Mouse (Mus musculus) megakaryocyte, embryonic 14.5 days (primary cell): ENCODE measurements around the gene Magi2. TPM values are rescaled to one million over a fixed set of nuclear protein-coding genes. Genes with fewer than 3 reads are reported as not detected.

Source experiments
- H3K27me3 ChIP-seq: replicated peaks from 2 replicates; pipeline ENCODE3; 2012; ENCODE audit warnings: inconsistent platforms
- H3K36me3 ChIP-seq: replicated peaks from 2 replicates; pipeline ENCODE3; 2012; ENCODE audit warnings: low read length, inconsistent platforms, mixed read lengths
- H3K4me1 ChIP-seq: 2 replicates; pipeline ENCODE4 v1.6.1; 2012; ENCODE audit warnings: inconsistent platforms
- H3K4me3 ChIP-seq: replicated peaks from 2 replicates; pipeline ENCODE3; 2012; ENCODE audit warnings: moderate library complexity, mild to moderate bottlenecking, inconsistent platforms
- H3K9me3 ChIP-seq: 2 replicates; pipeline ENCODE4 v1.6.1; 2012; ENCODE audit warnings: inconsistent platforms
- FLI1 ChIP-seq: IDR thresholded peaks from 2 replicates; pipeline ENCODE4 v1.6.1; 2012; ENCODE audit warnings: low read length, inconsistent platforms, mixed read lengths
- GATA1 ChIP-seq: IDR thresholded peaks from 3 replicates; pipeline ENCODE4 v1.6.1; 2012; ENCODE audit warnings: mixed read lengths, low read length, inconsistent platforms, borderline replicate concordance
- polyA plus RNA-seq: library from polyadenylated mRNA; stranded (reverse); fragments of >175 nt; gene quantifications from 2 replicates; pipeline ENCODE4 v1.2.3, GENCODE M21; 2012; ENCODE audit warnings: low replicate concordance; ENCODE audit not compliant: insufficient read depth

The Magi2 gene
- polyA plus RNA-seq, 1 experiment: 0.02 TPM

DNA sequence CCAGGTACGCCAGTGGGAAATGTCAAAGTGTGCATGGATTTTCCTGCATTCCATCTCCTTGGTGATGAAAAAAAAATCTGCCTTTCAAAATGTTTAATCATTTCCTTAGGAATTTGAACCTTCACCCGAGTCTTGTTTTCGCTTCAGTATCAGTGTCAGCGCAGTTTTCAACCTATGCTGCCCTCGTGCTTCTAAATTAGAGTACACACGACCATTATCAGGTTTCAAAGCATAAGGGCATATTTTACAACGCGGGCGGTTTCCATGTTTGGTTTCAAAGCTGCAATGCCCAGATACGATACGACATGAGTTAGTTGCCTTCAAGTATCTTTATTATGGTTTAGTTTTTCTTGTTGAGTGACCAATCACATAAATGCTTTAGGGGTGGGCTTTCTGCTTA, 1067.7 kb downstream of the Magi2 start:
- no peak for TF ChIP-seq GATA1
- no peak for TF ChIP-seq FLI1
- no peaks in the 10 kb centered on the region for H3K36me3 ChIP-seq
- H3K4me3 ChIP-seq: no peak overlapping the region
- no peaks in the 10 kb centered on the region for H3K4me1 ChIP-seq
- peaks cover 15% of the 10 kb centered on the region; the same call in 1 of the 2 replicates for H3K9me3 ChIP-seq
- no peaks in the 10 kb centered on the region for H3K27me3 ChIP-seq

DNA sequence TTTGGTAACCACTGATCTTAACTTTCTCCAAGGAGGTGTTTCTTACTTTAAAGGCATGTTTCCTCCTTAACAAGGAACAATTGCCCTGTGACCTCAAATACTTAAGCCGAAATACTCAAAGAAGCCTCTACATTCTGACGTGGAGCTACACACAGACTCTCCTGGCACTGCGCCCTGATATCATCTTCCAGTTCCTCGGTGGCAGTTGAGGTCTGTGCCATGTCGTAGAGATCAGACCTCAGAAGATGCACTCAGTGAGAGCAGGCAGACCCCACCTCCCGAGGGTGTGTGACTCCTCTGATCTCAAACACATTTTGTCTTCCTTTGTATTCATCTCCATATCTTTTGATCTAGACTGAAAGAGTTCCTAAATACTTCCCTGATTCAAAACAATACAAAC, 1073.0 kb downstream of the Magi2 start:
- H3K27me3 ChIP-seq: no peaks in the 10 kb centered on the region
- H3K36me3 ChIP-seq: no peaks in the 10 kb centered on the region
- H3K9me3 ChIP-seq: peaks cover 15% of the 10 kb centered on the region
- no peak for TF ChIP-seq GATA1
- no peak for TF ChIP-seq FLI1
- H3K4me3 ChIP-seq: no peak overlapping the region
- H3K4me1 ChIP-seq: no peaks in the 10 kb centered on the region

DNA sequence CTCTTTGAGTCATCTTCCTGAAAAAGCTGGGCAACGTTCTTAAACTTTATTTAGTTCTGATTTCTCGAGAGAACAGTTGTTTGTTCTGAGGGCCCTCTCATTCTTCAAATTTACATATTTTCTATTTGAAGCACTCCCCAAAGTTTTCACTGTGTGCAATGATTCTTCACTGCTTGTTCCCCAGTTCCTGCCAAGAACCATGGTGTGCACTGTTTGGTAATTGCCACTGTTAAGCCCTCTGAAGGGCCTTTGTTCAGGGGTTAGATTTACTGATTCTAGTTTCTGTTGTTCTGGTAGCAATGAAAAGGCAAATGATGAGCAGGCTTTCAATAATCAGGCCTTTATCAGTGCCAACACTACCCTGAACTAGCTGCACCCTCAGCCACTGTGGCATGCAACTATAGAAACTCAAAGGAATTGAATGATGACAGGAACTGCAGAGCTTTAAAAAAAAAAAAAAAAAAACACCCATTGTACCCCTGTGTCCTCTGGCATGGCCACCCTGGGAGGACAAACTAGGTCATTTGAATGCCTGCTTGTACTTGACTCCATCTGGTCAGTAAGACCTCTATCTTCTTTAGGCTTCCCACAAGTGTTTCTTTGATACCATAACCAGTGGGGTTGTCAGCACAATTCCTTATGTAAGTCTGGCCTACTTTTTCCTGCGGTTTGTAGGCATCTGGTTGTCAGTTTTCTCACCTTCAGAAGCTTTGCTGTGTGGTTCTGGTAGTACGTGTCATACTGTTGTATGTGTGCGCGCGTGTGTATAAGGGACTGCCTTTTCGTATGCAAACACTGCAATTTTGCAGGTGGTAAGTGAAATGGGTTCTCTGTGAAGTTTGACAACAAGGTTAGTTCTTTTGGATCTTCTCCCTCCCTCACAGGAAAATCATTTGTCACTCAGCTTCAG, 1076.5 kb downstream of the Magi2 start:
- Histone ChIP-seq H3K9me3 (peaks cover 8% of the 10 kb centered on the region; the same call in 1 of the 2 replicates), H3K27me3 (no peaks in the 10 kb centered on the region), H3K4me1 (no peaks in the 10 kb centered on the region), H3K36me3 (no peaks in the 10 kb centered on the region), H3K4me3 (no peak overlapping the region)
- TF ChIP-seq FLI1: no peak
- no peak for TF ChIP-seq GATA1

DNA sequence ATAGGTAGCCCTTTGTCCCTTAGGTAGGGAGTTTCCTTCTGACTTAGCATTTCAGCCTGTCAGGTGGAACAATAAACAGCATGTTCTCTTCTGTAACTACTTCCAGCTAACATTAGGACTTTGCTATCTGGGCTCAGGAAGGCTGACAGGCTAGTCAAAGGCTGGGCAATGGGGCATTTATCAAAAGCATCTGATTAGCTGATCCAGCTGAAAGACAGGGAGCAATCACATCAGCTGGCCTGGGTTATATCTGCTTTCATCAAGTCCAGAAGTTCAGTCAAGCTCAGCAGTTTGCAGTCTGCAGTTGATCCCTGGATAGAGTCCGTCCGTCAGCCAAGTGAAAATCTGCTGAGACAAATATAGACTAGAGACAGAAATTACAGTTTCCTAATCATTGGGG, 1094.1 kb downstream of the Magi2 start:
- no peak overlapping the region for H3K4me3 ChIP-seq
- H3K4me1 ChIP-seq: no peaks in the 10 kb centered on the region
- no peaks in the 10 kb centered on the region for H3K9me3 ChIP-seq
- no peaks in the 10 kb centered on the region for H3K27me3 ChIP-seq
- TF ChIP-seq FLI1 (no peak), GATA1 (no peak)
- no peaks in the 10 kb centered on the region for H3K36me3 ChIP-seq

DNA sequence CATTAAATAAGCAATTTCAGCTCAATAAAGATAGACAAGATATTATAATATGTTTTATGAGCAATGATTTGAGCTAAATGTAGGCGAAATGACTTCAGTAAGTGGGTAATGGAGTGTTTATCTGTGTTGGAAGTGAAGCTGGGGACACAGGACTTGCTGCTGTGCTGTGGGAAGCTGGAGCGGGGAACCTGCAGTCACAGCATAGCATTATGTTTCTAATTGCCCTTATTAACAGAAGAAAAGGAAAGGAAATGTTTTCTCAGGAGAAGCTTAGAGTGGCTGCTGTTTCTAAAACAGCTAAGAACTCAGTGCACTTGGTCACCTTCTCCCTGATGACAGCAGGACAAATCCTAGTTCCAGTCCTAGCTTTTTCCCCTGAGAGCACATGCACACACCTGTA, 1098.5 kb downstream of the Magi2 start:
- no peaks in the 10 kb centered on the region for H3K4me1 ChIP-seq
- H3K36me3 ChIP-seq: no peaks in the 10 kb centered on the region
- TF ChIP-seq FLI1: no peak
- no peaks in the 10 kb centered on the region for H3K9me3 ChIP-seq
- H3K27me3 ChIP-seq: no peaks in the 10 kb centered on the region
- no peak overlapping the region for H3K4me3 ChIP-seq

DNA sequence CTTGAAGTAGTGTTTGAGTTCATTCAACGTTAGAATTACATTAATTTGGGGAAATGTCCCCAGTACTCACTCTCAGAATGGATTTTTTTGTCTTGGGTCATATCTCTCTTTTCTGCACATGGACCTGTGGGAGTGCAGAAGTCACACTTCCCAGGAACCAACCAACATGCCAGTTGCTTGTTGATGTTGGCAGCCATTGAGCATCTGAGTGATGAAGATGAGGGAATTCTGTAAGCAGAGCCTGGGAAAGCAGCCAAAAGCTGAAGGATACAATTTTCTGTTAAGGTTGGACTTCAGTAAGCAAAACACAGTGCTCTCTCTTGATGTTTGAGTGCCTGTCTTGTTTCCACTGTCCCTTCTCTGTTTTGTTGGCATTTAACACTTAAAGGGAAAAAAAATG, 1102.1 kb downstream of the Magi2 start:
- Histone ChIP-seq H3K27me3 (no peaks in the 10 kb centered on the region), H3K9me3 (no peaks in the 10 kb centered on the region), H3K36me3 (no peaks in the 10 kb centered on the region), H3K4me3 (no peak overlapping the region), H3K4me1 (no peaks in the 10 kb centered on the region)
- TF ChIP-seq FLI1: no peak
- TF ChIP-seq GATA1: no peak

DNA sequence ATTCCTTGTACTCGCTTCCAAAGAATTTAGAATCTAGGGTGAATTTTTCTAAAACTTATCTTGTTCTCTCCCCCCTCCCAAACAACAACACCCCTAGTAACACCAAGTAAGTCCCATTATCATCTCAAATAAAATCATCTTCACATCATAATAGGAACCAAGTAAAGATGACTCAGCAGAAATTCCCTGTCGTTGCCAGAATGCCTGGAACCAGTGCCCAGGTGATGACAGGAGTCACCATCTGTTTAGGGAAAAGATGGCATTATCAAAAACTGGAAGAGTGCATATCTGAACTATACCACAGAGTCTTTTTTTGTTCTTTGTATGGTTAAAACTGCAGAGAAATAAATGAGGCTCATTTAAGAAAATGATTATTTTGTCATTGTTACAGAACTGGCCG, 1103.2 kb downstream of the Magi2 start:
- H3K4me1 ChIP-seq: no peaks in the 10 kb centered on the region
- TF ChIP-seq GATA1: no peak
- TF ChIP-seq FLI1: no peak
- no peak overlapping the region for H3K4me3 ChIP-seq
- no peaks in the 10 kb centered on the region for H3K9me3 ChIP-seq
- H3K36me3 ChIP-seq: no peaks in the 10 kb centered on the region
- no peaks in the 10 kb centered on the region for H3K27me3 ChIP-seq

DNA sequence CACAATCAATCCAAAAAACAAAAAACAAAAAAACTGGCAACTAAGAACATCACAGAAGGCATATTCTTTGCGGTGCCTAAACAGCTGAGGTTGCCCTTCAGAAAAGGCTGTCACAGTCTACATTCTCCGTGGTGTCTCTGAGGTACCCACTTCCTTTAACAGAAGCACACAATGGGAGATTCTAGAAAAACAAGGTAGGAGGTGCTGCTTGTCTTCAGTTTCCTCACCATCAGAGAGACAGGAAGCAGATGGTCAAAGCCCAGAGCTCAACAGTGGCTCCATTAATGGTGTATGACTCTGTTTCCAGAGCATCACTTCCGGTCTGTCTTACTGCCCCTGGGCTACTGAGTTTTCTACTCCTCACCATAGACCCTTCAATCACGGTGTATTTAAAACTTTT, 1105.7 kb downstream of the Magi2 start:
- Histone ChIP-seq H3K27me3 (no peaks in the 10 kb centered on the region), H3K9me3 (no peaks in the 10 kb centered on the region), H3K4me1 (no peaks in the 10 kb centered on the region), H3K36me3 (no peaks in the 10 kb centered on the region), H3K4me3 (no peak overlapping the region)
- TF ChIP-seq FLI1: no peak

DNA sequence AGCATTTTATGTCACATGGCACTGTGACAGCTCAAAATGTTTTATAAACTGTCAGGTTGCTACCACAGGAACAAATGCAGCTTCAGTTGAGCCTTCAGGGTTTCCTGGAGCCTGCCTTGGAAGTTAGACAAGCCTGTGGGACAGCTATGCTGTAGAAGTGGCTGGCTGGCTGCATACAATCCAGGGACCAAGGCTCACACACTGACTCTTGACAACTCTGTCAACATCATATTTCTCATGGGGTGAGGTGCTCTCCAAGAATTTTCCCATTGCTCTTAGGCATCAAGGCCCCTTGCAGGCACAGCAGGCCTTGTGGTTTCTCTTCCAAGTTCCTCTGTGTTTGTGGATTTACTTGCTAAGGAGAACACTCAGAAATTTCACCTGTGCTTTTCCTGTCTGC, 1107.7 kb downstream of the Magi2 start:
- Histone ChIP-seq H3K36me3 (no peaks in the 10 kb centered on the region), H3K27me3 (no peaks in the 10 kb centered on the region), H3K9me3 (no peaks in the 10 kb centered on the region), H3K4me3 (no peak overlapping the region), H3K4me1 (no peaks in the 10 kb centered on the region)
- TF ChIP-seq GATA1 (no peak), FLI1 (no peak)

DNA sequence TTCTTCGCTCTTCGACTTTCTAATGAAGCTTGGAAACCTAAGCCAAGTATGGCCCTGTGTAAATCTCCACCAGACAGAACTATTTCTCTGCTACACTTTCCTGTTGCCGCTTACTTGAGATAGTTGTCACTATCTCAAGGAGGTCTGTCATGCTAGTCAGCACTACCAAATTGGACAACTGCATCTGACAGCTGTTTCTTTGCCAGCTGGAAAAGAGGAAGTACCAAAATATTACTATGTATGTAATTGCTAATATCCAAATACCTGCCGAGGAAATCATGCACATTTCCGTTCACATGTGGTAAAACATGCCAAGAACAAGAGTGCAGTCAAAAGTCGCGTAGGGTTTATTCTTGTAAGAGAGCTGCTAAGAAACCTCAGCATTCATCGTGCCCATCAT, 1126.1 kb downstream of the Magi2 start:
- no peak overlapping the region for H3K4me3 ChIP-seq
- no peaks in the 10 kb centered on the region for H3K36me3 ChIP-seq
- no peaks in the 10 kb centered on the region for H3K27me3 ChIP-seq
- no peaks in the 10 kb centered on the region for H3K4me1 ChIP-seq
- no peaks in the 10 kb centered on the region for H3K9me3 ChIP-seq
- TF ChIP-seq FLI1 (no peak), GATA1 (no peak)

DNA sequence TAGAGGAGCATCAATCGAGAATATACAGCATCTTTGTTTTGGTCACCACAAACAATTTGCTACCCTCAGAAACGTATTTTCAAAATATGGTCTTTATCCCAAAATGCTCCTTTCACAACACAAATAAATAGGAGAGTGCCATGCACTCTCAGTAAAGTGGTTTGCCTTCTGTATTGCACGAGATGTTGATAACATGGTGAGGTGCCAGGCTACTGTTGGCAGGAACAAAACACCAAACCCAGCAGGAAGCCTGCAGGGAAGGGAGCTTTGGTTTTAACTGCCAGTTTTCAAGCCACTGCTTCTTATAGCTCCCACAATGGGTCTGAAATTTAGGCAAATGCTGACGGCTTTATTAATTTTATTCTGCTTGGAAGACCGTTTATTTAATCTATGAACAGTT, 1131.6 kb downstream of the Magi2 start:
- no peaks in the 10 kb centered on the region for H3K4me1 ChIP-seq
- H3K27me3 ChIP-seq: no peaks in the 10 kb centered on the region
- H3K36me3 ChIP-seq: no peaks in the 10 kb centered on the region
- TF ChIP-seq GATA1 (no peak), FLI1 (no peak)
- H3K9me3 ChIP-seq: no peaks in the 10 kb centered on the region
- no peak overlapping the region for H3K4me3 ChIP-seq
